Mouse (Mus musculus) spleen, adult 2 months (tissue): ENCODE data around the gene Zbtb37.

Experiments used
- CTCF ChIP-seq: fragments of 200-500 bp; IDR thresholded peaks from 2 replicates; pipeline ENCODE4 v1.5.1; 2011; ENCODE audit warnings: mild to moderate bottlenecking, inconsistent platforms; ENCODE audit not compliant: insufficient read depth, insufficient read length, insufficient replicate concordance; ENCODE audit errors: extremely low read depth
- POLR2A ChIP-seq: fragments of 200-500 bp; IDR thresholded peaks from 2 replicates; pipeline ENCODE4 v1.6.1; 2011; ENCODE audit warnings: low read depth, low read length, inconsistent platforms

GRCm38 (mm10) chr1:161035281-161035785 is 684 bp upstream of the Zbtb37 start:
- TF ChIP-seq CTCF = no peak
- TF ChIP-seq POLR2A = no peak
